Mouse (Mus musculus): ENCODE measurements around the gene Coa5. TPM values are rescaled to one million over a fixed set of nuclear protein-coding genes. Genes with fewer than 3 reads are reported as not detected.

The Coa5 gene
- 22.3 and 22.7 TPM in 2 replicates for polyA plus RNA-seq (2012; rRNA removed)
- polyA plus RNA-seq (2014; fragmentation: Nextera tagmentation; extraction: Ambion mirVana) = 29.5 and 30.2 TPM in 2 replicates

GRCm38 (mm10) chr1:37429366-37430296 lies at the start of gene Coa5, which contains the start of gene Unc50:
Gene Coa5, minus strand, starts transcription at chr1:37430103.
Gene Unc50, plus strand, starts transcription at chr1:37430139.
- H3K4me2 ChIP-seq (ENCODE audit: low read depth) = peak within 1 kb of the TSS; percentile 96
- H3K9ac ChIP-seq (replicated peaks) = peak within 1 kb of the TSS; percentile 95
- WGBS (ENCODE audit: insufficient replicate concordance) = 1% methylated on average over 57 of the region's 57 CpGs
- peak within 1 kb of the TSS; percentile 81 for H3K27ac ChIP-seq
- peak within 1 kb of the TSS; percentile 74 to 98 for H3K4me3 ChIP-seq (ENCODE audit: insufficient read depth in 1 of 2, low read depth in 2 of 2, low read length in 2 of 2)
- DNase-seq (ENCODE audit: low read depth in 3 of 3, low spot score in 3 of 3) (peak; percentile 91 to 93 (median 93)), ATAC-seq (ENCODE audit: insufficient read depth) (peak; percentile 94)
- no peaks in the 10 kb centered on the region for H3K9me3 ChIP-seq (ENCODE audit: control insufficient read depth, low read length)
- H3K27me3 ChIP-seq (ENCODE audit: control insufficient read depth, insufficient read depth, low read length) = no peaks in the 10 kb centered on the region
- H3K36me3 ChIP-seq (replicated peaks; ENCODE audit: control insufficient read depth, insufficient read depth, low read depth) = peaks cover 30% of the 10 kb centered on the region
- TF ChIP-seq CTCF (IDR thresholded peaks at IDR 0.05; ENCODE audit: low read depth) = peak; percentile 29; the same call in 1 of the 2 replicates
- peak; percentile 37; the same call in 1 of the 2 replicates for TF ChIP-seq EP300 (IDR thresholded peaks at IDR 0.05; ENCODE audit: low read depth)
- peaks cover 16 to 20% of the 10 kb centered on the region in 2 experiments for H3K4me1 ChIP-seq (replicated peaks; ENCODE audit: control insufficient read depth in 2 of 2, insufficient read depth in 2 of 2, low read length in 1 of 2)

DNA sequence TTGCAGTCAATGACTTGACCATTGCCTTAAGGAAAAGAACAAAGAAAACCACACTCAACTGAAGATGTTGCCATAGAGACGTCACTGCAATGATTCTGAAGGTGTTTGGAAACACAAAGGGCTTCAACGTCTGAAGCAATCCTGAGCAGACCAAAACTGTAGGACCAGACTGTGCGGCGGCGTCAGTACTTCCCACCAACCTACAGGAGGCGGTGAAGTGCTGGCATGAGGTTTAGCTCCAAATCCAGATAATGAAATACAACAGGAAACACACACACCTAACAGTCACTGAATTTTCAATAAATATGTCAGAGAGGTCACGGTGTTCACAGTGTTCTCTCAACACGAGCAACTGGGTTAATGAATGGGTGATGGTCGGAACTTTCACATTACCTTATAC lies 49.2 kb upstream of the Coa5 start:
- 13% methylated on average over 9 of the region's 9 CpGs for WGBS (ENCODE audit: insufficient replicate concordance)
- Histone ChIP-seq H3K27ac (peak overlapping the region; percentile 88), H3K27me3 (ENCODE audit: control insufficient read depth, insufficient read depth, low read length) (no peaks in the 10 kb centered on the region), H3K36me3 (replicated peaks; ENCODE audit: control insufficient read depth, insufficient read depth, low read depth) (no peaks in the 10 kb centered on the region), H3K4me1 (replicated peaks; ENCODE audit: control insufficient read depth in 2 of 2, insufficient read depth in 2 of 2, low read length in 1 of 2) (peaks cover 35 to 56% of the 10 kb centered on the region in 2 experiments), H3K9me3 (ENCODE audit: control insufficient read depth, low read length) (no peaks in the 10 kb centered on the region), H3K4me2 (ENCODE audit: low read depth) (peak overlapping the region; percentile 90), H3K4me3 (ENCODE audit: insufficient read depth in 1 of 2, low read depth in 2 of 2, low read length in 2 of 2) (peak overlapping the region; percentile 30 to 56), H3K9ac (replicated peaks) (peak overlapping the region; percentile 74)
- peak; percentile 65 to 83 (median 68) for DNase-seq (ENCODE audit: low read depth in 3 of 3, low spot score in 3 of 3)
- ATAC-seq (ENCODE audit: insufficient read depth) = peak; percentile 69
- no peak for TF ChIP-seq EP300 (IDR thresholded peaks at IDR 0.05; ENCODE audit: low read depth)
- peak; percentile 93 for TF ChIP-seq CTCF (IDR thresholded peaks at IDR 0.05; ENCODE audit: low read depth)

DNA sequence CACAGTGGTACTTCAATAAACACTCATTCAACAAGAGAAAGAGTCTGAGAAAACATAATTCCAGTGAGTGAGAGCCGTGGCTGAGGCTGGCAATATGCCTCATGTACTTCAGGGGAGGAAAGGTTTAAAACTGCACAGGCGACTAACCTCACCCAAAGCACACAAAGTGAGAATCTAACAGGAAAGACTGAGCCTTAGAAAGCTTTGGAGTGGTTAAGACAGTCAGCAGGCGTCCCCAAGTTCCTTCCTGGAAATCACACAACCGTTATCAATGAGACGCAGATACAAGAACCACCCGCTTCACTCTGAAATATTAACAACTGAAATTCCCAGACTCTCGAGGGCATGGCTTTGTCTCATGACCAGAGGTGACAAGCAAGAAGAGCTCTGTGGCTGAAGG lies 48.5 kb upstream of the Coa5 start:
- no peaks in the 10 kb centered on the region for H3K36me3 ChIP-seq (replicated peaks; ENCODE audit: control insufficient read depth, insufficient read depth, low read depth)
- peak overlapping the region; percentile 56 to 57 for H3K4me3 ChIP-seq (ENCODE audit: insufficient read depth in 1 of 2, low read depth in 2 of 2, low read length in 2 of 2)
- peak overlapping the region; percentile 88 for H3K27ac ChIP-seq
- H3K9me3 ChIP-seq (ENCODE audit: control insufficient read depth, low read length) = no peaks in the 10 kb centered on the region
- H3K27me3 ChIP-seq (ENCODE audit: control insufficient read depth, insufficient read depth, low read length) = no peaks in the 10 kb centered on the region
- TF ChIP-seq EP300 (IDR thresholded peaks at IDR 0.05; ENCODE audit: low read depth) (peak; percentile 82), CTCF (IDR thresholded peaks at IDR 0.05; ENCODE audit: low read depth) (no peak)
- peak; percentile 73 to 88 (median 74) for DNase-seq (ENCODE audit: low read depth in 3 of 3, low spot score in 3 of 3)
- H3K9ac ChIP-seq (replicated peaks) = peak overlapping the region; percentile 74
- peaks cover 35 to 61% of the 10 kb centered on the region in 2 experiments for H3K4me1 ChIP-seq (replicated peaks; ENCODE audit: control insufficient read depth in 2 of 2, insufficient read depth in 2 of 2, low read length in 1 of 2)
- H3K4me2 ChIP-seq (ENCODE audit: low read depth) = peak overlapping the region; percentile 90
- ATAC-seq (ENCODE audit: insufficient read depth) = peak; percentile 82
- 6% methylated on average over 7 of the region's 7 CpGs for WGBS (ENCODE audit: insufficient replicate concordance)

GRCm38 (mm10) chr1:37477928-37478327 lies 48.0 kb upstream of the Coa5 start:
- 4% methylated on average over 5 of the region's 5 CpGs for WGBS (ENCODE audit: insufficient replicate concordance)
- no peaks in the 10 kb centered on the region for H3K9me3 ChIP-seq (ENCODE audit: control insufficient read depth, low read length)
- ATAC-seq (ENCODE audit: insufficient read depth) = peak; percentile 42
- DNase-seq (ENCODE audit: low read depth in 3 of 3, low spot score in 3 of 3) = no peak
- peak overlapping the region; percentile 90 for H3K4me2 ChIP-seq (ENCODE audit: low read depth)
- no peaks in the 10 kb centered on the region for H3K27me3 ChIP-seq (ENCODE audit: control insufficient read depth, insufficient read depth, low read length)
- H3K36me3 ChIP-seq (replicated peaks; ENCODE audit: control insufficient read depth, insufficient read depth, low read depth) = no peaks in the 10 kb centered on the region
- peak overlapping the region; percentile 88 for H3K27ac ChIP-seq
- TF ChIP-seq CTCF (IDR thresholded peaks at IDR 0.05; ENCODE audit: low read depth) (no peak), EP300 (IDR thresholded peaks at IDR 0.05; ENCODE audit: low read depth) (no peak)
- H3K4me3 ChIP-seq (ENCODE audit: insufficient read depth in 1 of 2, low read depth in 2 of 2, low read length in 2 of 2) = peak overlapping the region; percentile 56 to 57
- peak overlapping the region; percentile 74 for H3K9ac ChIP-seq (replicated peaks)
- H3K4me1 ChIP-seq (replicated peaks; ENCODE audit: control insufficient read depth in 2 of 2, insufficient read depth in 2 of 2, low read length in 1 of 2) = peaks cover 35 to 62% of the 10 kb centered on the region in 2 experiments

GRCm38 (mm10) chr1:37477250-37477649 lies 47.3 kb upstream of the Coa5 start:
- H3K36me3 ChIP-seq (replicated peaks; ENCODE audit: control insufficient read depth, insufficient read depth, low read depth) = no peaks in the 10 kb centered on the region
- no peaks in the 10 kb centered on the region for H3K9me3 ChIP-seq (ENCODE audit: control insufficient read depth, low read length)
- H3K9ac ChIP-seq (replicated peaks) = no peak overlapping the region; the same call in 1 of the 2 replicates
- peaks cover 35 to 62% of the 10 kb centered on the region in 2 experiments for H3K4me1 ChIP-seq (replicated peaks; ENCODE audit: control insufficient read depth in 2 of 2, insufficient read depth in 2 of 2, low read length in 1 of 2)
- peak overlapping the region; percentile 88 for H3K27ac ChIP-seq
- no peaks in the 10 kb centered on the region for H3K27me3 ChIP-seq (ENCODE audit: control insufficient read depth, insufficient read depth, low read length)
- no peak for TF ChIP-seq EP300 (IDR thresholded peaks at IDR 0.05; ENCODE audit: low read depth)
- no peak for TF ChIP-seq CTCF (IDR thresholded peaks at IDR 0.05; ENCODE audit: low read depth)
- H3K4me2 ChIP-seq (ENCODE audit: low read depth) = peak overlapping the region; percentile 90
- DNase-seq (ENCODE audit: low read depth in 3 of 3, low spot score in 3 of 3) (no peak), ATAC-seq (ENCODE audit: insufficient read depth) (no peak)
- H3K4me3 ChIP-seq (ENCODE audit: insufficient read depth in 1 of 2, low read depth in 2 of 2, low read length in 2 of 2) = no peak overlapping the region
- 84% methylated on average over 5 of the region's 5 CpGs for WGBS (ENCODE audit: insufficient replicate concordance)
